Mouse (Mus musculus) hindlimb bud, embryonic 11.5 days (tissue): ENCODE measurements around the gene Olfr1089.

Source experiments
- DNase-seq: peaks from one replicate; pipeline ENCODE4 v3.0.0-alpha.2; 2012; ENCODE audit warnings: low read depth, low spot score; ENCODE audit errors: extremely low spot score

The Olfr1089 gene

DNA sequence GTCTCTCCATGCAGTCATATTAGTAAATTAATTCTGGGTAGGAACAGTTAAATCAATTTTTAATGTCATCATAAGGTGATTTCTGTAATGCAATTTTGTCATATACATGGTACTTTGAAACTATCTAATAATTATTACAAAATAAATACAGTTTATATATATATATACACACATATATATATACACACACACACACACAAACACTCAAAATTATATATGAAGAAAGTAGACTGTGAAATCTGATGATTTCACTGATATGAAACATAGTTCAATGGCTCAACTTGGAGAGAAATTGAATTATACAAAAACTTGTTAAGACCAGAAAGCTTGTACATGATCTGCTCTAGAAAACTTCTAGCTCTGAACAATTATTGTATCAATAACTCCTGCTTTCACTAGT, at the start of gene Olfr1089:
Gene Olfr1089, minus strand, starts transcription at position 101 of the 400 bp plus-strand sequence.
- DNase-seq: no peak

DNA sequence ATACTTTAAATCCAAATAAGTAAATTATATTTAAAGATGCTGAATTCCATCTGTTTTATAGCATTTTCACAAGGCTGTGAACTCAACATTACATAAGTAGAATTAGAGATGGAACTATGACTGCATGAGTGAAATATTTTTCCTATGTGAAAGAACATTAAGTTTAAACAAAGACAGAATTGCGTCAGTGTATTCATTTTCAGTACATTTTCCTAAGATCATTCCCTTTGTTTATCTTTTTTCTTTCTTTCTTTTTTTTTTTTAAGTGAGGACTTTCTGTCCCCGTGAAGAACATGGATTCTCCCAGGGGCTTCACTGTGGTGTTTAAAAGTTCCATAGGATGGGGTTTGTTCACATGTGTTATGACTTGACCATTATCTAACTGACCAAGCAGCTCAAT, 48.7 kb upstream of the Olfr1089 start, which contains the start of gene Olfr1093:
Gene Olfr1093, plus strand, starts transcription at position 301 of the 400 bp plus-strand sequence.
- no peak for DNase-seq

DNA sequence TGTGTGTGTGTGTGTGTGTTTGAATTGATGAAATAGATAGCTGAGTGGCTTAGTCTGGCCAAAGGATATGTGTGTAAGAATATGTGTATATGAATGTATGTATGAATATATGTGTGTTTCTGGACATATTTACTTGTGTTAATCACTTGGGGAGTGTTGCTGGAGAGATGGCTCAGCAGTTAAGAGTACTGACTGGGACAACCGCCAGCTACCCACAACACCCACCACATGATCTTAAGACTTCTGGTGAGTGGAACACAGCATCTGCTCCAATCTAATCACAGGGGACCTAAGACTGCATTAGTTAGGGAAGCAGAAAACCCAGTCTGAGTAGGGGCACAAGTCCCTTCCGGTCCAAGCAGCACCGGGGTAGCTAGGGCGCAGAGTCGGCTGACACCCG, 27.5 kb upstream of the Olfr1089 start:
- DNase-seq: no peak

DNA sequence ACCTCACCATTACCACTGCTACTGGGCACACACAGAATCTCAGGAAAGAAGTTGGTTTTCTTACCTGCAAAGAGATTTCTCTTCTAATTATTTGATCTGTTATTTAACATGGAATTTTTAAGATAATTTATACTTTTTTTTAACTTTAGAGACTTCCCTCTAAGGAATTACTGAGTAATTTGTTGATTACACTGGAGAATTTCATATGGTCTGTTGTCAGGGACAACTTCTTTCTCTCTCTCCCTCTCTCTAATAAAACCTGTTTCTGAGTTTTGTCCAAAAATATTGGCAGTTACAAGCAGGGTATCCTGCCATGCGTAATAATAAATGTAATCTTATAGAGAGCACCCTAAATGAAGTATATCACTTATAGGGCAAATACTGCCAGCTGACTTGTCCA, 25.4 kb upstream of the Olfr1089 start, which contains the start of gene Olfr1090:
Gene Olfr1090, minus strand, starts transcription at position 101 of the 400 bp plus-strand sequence.
- DNase-seq: no peak

DNA sequence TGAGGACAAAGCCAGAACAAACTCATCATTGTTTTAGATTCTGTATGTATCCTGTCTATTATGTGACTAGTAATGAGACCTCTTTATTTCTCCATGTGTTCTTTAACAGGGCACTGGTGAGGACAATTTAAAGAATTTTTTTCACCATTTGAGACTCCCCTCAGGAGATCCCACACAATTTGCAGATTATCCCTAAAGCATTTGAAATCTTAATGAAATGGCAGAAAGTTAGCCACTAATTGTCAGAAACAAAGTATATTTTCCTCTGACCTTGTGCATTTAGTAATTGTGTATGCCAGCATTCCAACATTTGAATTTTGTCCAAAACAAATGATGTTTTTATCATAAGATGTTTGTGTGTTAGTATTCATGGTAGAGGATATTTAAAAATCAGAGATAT, 35.2 kb downstream of the Olfr1089 start, which contains the start of gene Olfr1087:
Gene Olfr1087, minus strand, starts transcription at position 101 of the 400 bp plus-strand sequence.
- no peak for DNase-seq
